Mouse (Mus musculus) ovary, postnatal 14 days (tissue): ENCODE data around the gene Olfr1416.
"Not testable (repeated sequence)": the region's sequence is repeated elsewhere in the genome, so short reads cannot be mapped to it uniquely, and the experiment has no call there.

ENCODE experiments used
- DNase-seq: peaks from one replicate; pipeline ENCODE4 v3.0.0; 2022; ENCODE audit warnings: low spot score

Gene Olfr1416

GRCm38 (mm10) chr1:92485013-92485412 lies at the start of gene Olfr1416:
Gene Olfr1416 (minus strand): TSS chr1:92485113.
- no peak for DNase-seq

GRCm38 (mm10) chr1:92523764-92524163 lies 38.9 kb upstream of the Olfr1416 start:
- DNase-seq, result no peak

- DNase-seq, result peak; percentile 27
Observed at GRCm38 (mm10) chr1:92521376-92521775, 36.5 kb upstream of the Olfr1416 start.

GRCm38 (mm10) chr1:92519046-92519445 lies 34.1 kb upstream of the Olfr1416 start:
- DNase-seq, result no peak

- DNase-seq, result no peak
Observed at GRCm38 (mm10) chr1:92518561-92518960, 33.6 kb upstream of the Olfr1416 start, which contains the start of gene Olfr1414. Gene Olfr1414 (minus strand): TSS chr1:92518661.

- DNase-seq, result no peak
Observed at GRCm38 (mm10) chr1:92515390-92515789, 30.5 kb upstream of the Olfr1416 start.

- DNase-seq, result not testable (repeated sequence)
Observed at GRCm38 (mm10) chr1:92511646-92512045, 26.7 kb upstream of the Olfr1416 start.

- no peak for DNase-seq
Observed at GRCm38 (mm10) chr1:92496001-92496400, 11.1 kb upstream of the Olfr1416 start, which contains the start of gene Olfr1415. Gene Olfr1415 (minus strand): TSS chr1:92496101.

- no peak for DNase-seq
Observed at GRCm38 (mm10) chr1:92474066-92474578, 10.8 kb downstream of the Olfr1416 start.

- DNase-seq, result peak; percentile 96
Observed at GRCm38 (mm10) chr1:92473165-92474041, 11.5 kb downstream of the Olfr1416 start, which contains the start of gene Ndufa10. Gene Ndufa10 (minus strand): TSS chr1:92473860.

- DNase-seq, result no peak
Observed at GRCm38 (mm10) chr1:92468891-92469290, 16.0 kb downstream of the Olfr1416 start.

- no peak for DNase-seq
Observed at GRCm38 (mm10) chr1:92458416-92458815, 26.5 kb downstream of the Olfr1416 start.

GRCm38 (mm10) chr1:92457758-92458157 lies 27.2 kb downstream of the Olfr1416 start:
- DNase-seq, result no peak

- no peak for DNase-seq
Observed at GRCm38 (mm10) chr1:92453751-92454445, 31.0 kb downstream of the Olfr1416 start.

GRCm38 (mm10) chr1:92448293-92448692 lies 36.6 kb downstream of the Olfr1416 start:
- DNase-seq, result no peak

- no peak for DNase-seq
Observed at GRCm38 (mm10) chr1:92441453-92442063, 43.4 kb downstream of the Olfr1416 start.

GRCm38 (mm10) chr1:92440066-92440750 lies 44.7 kb downstream of the Olfr1416 start:
- no peak for DNase-seq

GRCm38 (mm10) chr1:92437678-92438271 lies 47.1 kb downstream of the Olfr1416 start:
- no peak for DNase-seq

GRCm38 (mm10) chr1:92436831-92437321 lies 48.0 kb downstream of the Olfr1416 start:
- no peak for DNase-seq

GRCm38 (mm10) chr1:92434986-92435385 lies 49.9 kb downstream of the Olfr1416 start:
- no peak for DNase-seq

- DNase-seq, result no peak
Observed at GRCm38 (mm10) chr1:92432791-92433190, 52.1 kb downstream of the Olfr1416 start.
